Mouse (Mus musculus) frontal cortex, postnatal 36 days (tissue): ENCODE measurements around the gene Olfr559.

ENCODE experiments used
- DNase-seq, 2 experiments: peaks; one replicate each; pipeline ENCODE4 v3.0.0; 2022; ENCODE audit warnings: low spot score in 2 of 2

Olfr559 gene

DNA sequence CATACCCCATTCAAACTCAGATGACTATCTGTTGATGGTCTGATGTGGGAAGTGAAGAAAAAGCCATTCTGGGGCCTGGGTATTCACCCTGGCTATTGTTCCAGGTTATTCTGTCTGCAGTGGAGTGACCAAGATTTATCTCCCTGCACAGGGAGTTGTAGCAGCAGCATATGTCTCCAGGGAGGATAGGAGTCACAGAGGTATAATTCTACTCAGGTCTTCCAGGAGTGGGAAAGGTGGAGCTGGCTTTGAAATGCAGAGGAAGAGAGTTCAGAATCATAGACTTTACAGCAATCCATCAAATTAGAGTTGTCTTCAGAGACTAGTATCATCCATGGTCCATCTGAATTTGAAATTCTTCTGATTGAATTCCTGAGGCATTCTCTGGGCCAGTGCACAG lies at the start of gene Olfr559:
Gene Olfr559, minus strand, starts transcription at position 101 of the 400 bp plus-strand sequence.
- no peak for DNase-seq

GRCm38 (mm10) chr7:102770921-102771320 lies 43.6 kb upstream of the Olfr559 start, which contains the start of gene Olfr561:
Olfr561 (plus strand) TSS chr7:102771221.
- no peak for DNase-seq

GRCm38 (mm10) chr7:102759266-102759665 lies 32.0 kb upstream of the Olfr559 start, which contains the start of the genes Olfr560 and Olfr78:
Olfr560 (minus strand) TSS chr7:102759366.
Olfr78 (minus strand) TSS chr7:102759471.
- DNase-seq = no peak

- no peak for DNase-seq
These were observed 24.8 kb upstream of the Olfr559 start for GRCm38 (mm10) chr7:102752086-102752485.

DNA sequence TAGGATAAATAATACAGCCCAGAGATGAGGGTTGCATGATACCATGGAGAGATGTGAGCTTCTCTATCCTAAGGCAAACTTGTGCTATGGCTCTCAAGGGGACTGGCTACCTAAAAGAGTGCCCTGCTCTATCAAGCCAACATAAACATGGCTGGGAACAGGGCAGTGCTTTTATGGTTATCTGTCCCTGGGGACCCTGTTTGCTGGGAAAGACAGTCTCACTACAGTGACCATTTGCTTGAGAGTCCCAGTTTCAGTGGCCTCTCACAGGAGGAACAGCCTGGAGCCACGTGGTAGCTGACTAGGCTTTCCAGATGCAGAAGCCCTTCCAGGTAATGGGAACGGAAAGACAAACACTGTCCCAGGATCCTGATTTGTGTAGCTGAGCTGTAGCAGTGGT lies 10.4 kb upstream of the Olfr559 start:
- DNase-seq = no peak

- no peak for DNase-seq
These were observed 6.5 kb upstream of the Olfr559 start for GRCm38 (mm10) chr7:102733793-102734192.

- DNase-seq = no peak
These were observed 8.3 kb downstream of the Olfr559 start, which contains the start of gene Olfr33 for GRCm38 (mm10) chr7:102718970-102719369. Olfr33 (minus strand) TSS chr7:102719070.

DNA sequence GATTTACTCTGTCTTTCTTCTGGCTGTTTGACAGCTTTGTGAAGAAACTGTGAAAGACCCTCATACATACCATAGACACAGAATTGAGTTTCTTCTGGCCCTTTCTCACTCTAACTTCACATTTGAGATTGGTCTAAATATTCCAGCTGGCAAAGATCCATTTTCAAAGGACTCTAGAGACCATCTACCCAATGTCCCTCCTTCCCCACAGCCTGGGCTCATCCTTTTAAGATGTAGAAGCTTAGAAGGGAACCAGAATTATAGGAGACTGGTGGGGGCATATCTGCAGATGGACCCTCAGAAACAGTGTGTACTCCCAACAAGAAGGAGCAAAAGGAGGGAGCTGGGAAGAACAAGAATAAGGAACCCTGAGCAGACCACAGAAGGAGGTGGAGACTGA lies 25.4 kb downstream of the Olfr559 start, which contains the start of gene Olfr558:
Gene Olfr558, plus strand, starts transcription at position 301 of the 400 bp plus-strand sequence.
- DNase-seq = no peak

- no peak for DNase-seq
These were observed 28.8 kb downstream of the Olfr559 start for GRCm38 (mm10) chr7:102698461-102698860.

GRCm38 (mm10) chr7:102695358-102696125 lies 31.7 kb downstream of the Olfr559 start, which contains the start of gene Olfr557:
Olfr557 (plus strand) TSS chr7:102695910.
- DNase-seq = peak; percentile 19 to 22

- peak; percentile 88 to 93 for DNase-seq
These were observed 40.3 kb downstream of the Olfr559 start, which contains the start of gene Trim68 for GRCm38 (mm10) chr7:102686944-102687501. Trim68 (minus strand) TSS chr7:102687327.

GRCm38 (mm10) chr7:102681916-102682315 lies 45.4 kb downstream of the Olfr559 start:
- DNase-seq = no peak

- no peak for DNase-seq
These were observed 51.1 kb downstream of the Olfr559 start for GRCm38 (mm10) chr7:102676225-102676624.
